Mouse (Mus musculus) naive thymus-derived CD4-positive, alpha-beta T cell, adult 2 months (primary cell): ENCODE data around the gene Hdgfl3.
A peak's percentile ranks its signal among the peaks of the same experiment; 100 is the strongest.

ENCODE experiments used
- DNase-seq: peaks from one replicate; pipeline ENCODE4 v3.0.0-alpha.2; 2011; ENCODE audit warnings: low read depth

Gene Hdgfl3

DNA sequence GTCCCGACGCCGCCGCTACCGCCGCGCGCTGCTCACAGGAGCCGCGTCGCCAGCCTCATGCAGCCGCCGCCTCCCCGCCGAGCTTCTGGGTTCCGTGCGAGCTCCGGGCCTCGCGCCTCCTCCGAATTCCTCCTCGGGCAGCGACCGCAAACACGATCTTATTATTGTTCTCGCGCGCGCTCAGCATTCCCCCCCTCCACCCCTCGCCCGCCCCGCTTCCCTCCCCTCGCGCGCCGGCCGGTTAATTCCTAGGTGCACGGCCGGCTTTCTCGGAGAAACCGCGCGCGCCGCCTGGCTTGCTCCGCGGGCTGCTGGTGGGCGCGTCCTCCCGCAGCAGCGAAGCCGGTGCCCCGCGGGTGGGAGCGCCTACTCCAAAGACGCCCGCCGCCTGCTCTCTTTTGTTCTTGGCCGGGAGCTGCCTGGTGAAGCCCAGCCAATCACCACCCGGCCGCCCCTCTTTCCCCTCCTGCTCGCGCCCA is at the start of gene Hdgfl3:
Gene Hdgfl3 (minus strand): TSS at position 207 of the 479 bp plus-strand sequence.
- DNase-seq: peak; percentile 50

DNA sequence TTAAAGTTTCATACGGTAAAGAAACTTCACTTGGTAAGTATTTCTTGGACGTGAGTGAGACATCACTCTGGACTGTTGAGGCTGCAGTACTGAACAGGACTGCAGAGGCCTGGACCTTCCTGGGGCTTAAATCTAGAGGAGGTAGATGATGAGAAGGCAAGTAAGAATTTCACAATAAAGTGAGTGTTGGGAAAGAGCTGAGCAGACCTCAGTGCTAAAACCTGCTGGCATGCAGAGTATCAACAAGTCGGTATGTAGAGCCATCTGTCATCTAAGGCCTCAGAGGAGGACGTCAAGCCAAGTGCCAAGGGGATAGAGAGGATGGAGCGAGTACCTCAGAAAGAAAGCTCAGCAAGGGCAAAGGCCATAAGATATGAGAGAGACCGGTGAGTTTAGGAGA is 49.4 kb upstream of the Hdgfl3 start:
- no peak for DNase-seq

DNA sequence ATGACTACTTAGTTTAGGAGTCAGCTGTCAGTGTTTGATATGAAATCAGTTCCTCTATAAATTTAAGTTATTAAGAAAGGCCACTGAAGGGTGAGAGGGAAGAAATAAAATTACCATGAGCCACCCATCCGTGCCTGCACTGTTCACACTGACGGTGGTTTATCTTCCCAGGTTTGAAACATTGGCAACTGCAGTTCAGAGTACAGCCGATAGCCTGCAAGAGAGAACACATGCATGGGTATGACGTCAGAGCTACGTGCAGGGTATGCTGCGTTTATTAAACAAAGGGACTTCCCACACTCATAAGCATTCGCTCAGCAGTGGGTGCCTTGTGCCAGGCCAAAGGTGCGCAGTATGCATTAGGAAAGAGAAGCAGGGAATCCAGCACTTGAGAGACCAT is 44.0 kb upstream of the Hdgfl3 start:
- no peak for DNase-seq

DNA sequence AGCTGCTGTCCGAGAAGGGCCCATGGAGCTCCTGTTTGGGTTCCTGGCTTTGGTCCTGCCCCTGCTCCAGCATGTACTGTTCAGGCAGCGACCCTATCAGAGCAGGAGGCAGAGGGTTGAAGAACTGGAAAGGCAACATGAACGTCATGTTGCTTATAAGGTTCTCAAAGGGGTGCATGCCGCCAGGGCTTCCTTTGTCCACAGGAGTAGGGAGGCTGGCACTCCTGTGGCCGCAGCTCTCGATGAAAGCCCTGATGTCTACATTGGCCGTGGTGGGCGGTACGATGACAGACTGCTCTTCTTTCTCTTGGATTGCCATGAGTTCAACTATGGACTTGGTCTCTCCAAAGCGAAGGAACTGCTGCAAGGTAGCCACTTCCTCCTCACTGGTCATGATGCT is 40.3 kb upstream of the Hdgfl3 start:
- DNase-seq: no peak

DNA sequence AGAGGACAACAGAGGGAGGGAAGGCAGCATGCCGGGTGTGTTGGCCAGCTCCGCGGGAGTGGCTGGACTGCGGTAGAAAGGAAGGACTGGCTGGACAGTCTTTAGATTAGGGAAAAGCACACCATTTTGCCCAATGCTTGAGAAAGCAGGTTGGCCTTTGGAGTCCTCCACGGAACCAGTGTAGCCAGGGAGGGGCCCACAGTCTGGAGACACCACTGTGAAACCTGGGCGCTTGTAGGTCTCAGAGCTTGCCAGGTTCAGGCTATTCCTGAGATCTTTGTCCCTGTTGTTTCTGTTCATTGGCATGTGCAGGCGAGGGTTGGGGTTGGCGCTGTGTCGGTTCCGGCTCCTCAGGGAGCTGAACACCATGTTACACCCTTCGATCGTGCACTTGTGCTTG is 39.7 kb upstream of the Hdgfl3 start:
- no peak for DNase-seq

DNA sequence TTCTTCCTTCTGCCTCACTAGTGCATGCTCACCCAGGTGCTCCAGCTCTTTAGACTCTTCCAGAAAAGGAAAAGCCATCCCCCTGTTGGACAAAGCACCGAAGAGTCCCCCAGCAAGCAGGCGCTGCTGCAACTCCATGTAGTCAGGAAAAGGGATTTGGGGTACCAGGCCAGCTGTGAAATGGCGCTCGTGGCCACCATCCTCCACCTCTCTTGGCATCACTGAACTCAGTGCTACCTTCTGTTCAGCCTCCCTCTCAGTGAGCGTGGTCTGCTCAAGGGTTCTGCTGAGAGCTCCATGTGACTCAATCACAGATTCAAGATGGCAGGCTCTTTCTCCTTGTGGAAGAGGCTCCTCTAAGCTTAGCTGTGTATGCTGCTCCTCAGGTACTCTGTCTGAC is 39.1 kb upstream of the Hdgfl3 start:
- DNase-seq: no peak

DNA sequence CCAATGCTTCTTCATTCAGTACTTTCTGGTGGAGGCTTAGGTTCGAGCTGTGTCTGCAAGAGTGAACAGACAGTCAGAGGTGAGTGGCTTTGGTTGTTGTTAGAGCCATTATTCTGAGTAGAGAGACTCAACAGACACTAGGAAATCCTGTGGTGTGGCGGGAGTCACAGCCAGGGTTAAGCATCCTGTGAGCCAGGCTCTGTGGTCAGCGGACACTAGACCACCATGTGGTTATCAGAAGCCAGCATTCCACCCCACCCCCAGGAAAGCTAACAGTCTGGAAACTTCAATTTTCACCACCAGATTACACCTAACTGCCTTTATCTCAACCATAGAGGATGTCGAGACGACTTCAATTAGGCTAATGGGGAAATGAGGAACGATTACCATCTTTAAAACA is 34.7 kb upstream of the Hdgfl3 start:
- DNase-seq: no peak

DNA sequence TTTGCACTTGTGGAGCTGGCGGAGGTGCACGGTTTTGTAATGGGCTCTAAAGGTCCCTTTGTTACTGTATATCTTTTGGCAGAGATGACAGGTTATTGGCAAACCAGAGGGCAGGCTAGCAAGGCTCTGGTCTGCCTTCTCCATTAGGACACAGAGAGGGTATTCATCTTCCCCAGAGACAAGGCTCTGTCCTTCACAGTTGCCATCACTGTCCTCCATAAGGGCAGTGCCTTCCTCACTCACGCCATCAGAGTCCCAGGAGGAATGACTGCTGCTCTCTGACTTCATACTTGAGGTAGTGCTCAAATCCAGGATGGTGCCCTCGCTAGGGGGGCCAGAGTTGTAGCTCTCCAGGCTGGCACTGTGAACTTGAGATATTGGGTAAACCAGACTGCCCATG is 34.2 kb upstream of the Hdgfl3 start:
- DNase-seq: no peak

DNA sequence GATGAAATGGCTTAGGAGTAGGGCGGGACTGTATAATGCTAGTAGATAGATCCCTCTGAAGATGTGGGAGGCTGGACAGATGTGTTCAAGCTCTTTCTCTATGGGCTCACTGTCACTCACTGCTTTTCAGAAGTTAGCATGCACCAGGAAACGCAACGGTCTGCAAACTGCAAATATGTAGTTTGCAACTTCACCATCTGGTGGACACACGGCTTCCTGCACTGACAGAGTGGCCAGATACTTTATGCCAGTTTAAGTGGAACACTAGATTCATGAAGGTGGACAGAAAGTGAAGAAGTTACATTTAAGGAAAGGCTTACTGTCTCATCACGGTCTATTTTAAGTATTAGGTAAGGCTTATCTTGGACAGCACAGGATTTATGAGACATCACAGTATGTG is 31.9 kb upstream of the Hdgfl3 start:
- no peak for DNase-seq

DNA sequence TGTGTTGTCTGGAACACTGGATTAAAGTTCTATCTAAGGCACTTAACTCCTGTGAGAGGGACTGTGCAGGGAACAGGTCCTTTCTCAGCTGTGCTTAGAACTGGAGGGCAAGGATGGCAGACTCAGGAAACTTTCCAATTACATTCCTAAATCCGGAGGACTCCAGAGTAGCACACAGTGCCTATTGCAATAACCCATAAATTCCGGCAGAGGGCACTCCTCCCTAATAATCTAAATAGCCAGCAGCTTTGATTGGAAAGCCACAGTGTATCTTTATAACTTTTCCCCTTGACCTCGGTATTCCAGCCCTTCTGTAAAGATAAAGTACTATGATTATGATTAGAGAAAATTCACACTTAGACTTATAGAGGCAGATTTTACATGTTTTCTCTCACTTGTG is 25.4 kb upstream of the Hdgfl3 start:
- DNase-seq: peak; percentile 63

DNA sequence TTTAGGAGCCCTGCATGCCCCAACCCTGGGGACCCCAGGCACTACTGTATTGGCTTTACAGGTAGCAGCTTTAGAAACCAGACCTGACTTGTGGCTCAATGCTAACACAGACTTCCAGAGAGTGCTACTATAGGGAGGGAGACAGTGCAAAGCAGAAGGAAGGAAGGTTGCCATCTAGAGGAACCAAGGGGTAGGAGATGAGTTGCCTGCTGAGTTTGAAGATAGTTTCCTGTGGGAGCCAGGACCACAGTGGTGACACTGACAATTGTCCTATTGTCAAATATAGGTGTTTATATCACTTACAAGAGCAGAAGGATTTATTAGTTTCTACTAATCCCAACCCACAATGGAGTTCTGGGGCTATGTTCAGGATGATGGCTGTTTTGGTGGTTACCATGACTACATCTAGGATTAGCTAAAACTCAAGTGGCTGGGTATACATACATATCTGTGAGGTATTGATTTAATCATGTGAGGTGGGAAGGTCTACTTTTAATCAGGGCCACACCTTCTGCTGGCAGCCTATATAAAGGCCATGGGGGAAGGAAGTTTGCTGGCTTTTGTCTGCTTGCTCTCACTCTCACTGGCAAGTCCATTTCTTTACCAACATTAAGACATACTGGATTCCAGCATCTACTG is 20.1 kb upstream of the Hdgfl3 start:
- peak; percentile 59 for DNase-seq

DNA sequence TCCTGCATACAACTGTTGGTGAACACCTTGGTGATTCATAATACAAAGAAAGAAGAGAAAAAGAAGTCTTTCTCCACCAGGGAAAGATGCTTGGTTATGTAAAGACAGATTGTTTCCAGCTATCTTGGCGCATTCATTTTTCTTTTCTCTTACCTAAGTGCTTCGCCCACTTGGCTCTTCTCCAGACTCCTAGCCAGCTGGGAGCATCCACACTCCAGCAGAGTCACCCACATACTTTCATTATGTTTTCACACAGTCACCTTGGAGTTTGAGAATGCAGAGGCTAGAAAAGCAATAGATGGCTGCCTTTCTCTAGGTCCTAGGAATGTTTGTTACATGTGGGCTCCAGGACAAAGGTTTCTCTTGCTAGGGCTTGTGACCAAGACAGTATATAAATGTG is 16.2 kb upstream of the Hdgfl3 start:
- no peak for DNase-seq

DNA sequence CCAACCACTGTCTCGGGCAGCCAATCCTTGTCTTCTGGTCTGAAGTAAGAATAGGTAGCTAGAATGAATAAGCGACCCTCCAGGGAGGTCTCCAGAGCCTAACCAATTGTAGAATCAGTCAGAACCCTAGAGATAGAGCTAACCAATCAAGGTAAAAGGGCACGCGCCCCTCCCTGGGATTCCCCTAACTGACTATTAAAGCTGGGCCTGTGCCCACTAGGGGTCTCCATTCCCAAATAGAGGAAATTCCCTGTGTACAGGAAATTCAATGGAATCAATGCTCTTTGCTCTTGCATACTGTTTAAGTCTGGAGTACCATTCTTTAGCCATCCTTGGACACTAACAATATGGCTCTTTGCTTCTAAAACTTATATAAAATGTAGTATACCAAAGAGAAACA is 11.1 kb upstream of the Hdgfl3 start:
- no peak for DNase-seq

DNA sequence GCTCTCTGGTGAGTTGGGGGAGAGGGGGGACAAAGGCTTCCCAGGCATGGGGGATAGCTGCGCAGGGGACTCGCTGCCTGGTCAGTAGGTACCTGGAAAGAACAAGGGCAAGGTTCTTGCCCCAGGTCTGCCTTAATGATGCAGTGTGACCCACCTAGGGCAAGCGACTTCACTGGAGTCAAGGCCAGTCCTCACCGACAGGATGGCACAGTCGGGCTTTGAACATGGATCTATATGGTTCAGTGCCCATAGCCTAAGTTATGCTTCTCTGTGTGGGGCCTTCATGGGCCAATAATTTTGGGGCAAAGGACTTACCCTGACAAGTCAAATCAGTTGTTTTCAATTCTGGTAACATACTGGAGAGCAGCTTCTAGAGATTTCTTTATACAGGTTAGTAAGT is 533 bp upstream of the Hdgfl3 start:
- peak; percentile 21 for DNase-seq

DNA sequence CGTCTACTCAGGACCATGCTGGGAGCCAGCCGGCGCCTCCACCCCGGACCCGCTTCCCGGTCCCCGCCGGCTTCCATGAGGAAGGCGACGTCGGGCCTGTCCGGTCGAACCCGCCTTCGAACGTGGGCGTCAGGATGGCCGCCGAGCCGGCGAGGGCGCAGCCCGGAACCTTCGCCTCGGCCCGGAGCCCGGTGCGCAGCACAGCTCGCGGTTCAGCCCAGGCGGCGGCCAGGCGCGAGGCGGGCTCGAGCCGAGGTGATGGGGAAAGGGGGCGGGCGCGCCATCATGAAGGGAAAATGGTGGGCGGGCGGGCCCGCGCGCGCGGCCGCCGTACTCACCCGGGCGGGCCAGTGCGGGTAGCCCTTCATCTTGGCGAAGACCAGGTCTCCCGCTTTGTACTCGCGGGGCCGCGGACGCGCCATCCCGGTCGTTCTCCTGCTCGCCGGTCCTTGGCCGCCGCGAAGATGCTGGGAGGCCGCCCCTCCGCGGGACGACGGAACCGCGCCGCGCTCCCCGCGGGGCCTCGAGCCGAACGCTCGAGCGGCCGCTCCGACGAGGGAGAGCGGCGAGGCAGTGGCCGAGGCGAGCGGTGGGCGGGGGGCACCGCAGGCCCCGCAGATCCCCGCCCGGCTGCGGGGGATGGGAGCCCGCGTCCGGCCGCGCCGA is 539 bp downstream of the Hdgfl3 start:
- peak; percentile 55 for DNase-seq

DNA sequence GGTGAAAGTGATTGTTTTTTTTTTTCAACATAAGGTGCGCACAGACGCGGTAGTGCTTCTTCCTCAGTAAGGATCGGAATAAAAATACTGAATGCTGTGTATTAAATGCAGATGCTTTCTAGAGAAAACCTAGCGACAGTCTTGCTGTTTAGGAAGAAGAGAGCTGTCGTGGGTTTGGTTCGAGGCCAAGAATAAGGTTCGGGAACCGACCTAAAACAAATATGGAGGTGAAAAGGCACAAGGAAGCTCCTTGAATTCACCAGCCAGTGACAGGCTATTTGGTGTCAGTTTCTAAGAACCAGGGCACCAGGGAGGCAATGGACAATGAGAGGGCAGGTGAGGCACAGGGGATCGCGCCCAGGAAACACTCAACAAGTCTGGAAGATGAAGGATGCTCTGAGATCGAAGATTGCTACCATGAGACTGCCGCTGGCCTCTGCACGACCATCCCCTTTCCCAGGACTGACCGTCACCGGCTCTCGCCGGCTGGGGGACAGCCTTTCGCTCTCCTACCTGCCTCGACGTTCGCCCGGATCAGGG is 1.1 kb downstream of the Hdgfl3 start:
- DNase-seq: peak; percentile 55

DNA sequence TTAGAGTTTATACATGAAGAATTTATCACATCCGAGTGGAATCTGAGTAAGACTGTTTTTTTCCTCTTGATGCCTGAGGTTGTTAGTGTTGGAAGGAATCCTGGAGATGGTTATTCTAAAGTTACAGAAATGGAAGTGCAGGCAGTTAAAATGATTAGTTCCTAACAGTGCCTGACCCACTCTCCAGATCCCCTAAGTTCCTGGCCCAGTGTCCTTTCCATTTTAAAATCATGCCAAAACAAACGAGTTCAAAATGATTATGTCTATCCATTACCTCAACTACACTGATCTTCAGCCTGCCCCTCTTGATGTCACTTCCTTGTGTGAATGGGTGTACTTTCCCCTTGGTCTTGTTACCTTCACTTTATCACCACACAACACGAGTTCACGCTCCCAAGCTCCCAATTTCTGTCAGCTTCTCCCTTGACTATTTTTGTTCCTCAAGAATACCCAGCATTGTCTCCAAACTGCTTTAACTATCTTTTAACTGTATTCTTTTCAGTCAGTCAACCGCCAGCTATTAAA is 1.7 kb downstream of the Hdgfl3 start:
- DNase-seq: no peak

DNA sequence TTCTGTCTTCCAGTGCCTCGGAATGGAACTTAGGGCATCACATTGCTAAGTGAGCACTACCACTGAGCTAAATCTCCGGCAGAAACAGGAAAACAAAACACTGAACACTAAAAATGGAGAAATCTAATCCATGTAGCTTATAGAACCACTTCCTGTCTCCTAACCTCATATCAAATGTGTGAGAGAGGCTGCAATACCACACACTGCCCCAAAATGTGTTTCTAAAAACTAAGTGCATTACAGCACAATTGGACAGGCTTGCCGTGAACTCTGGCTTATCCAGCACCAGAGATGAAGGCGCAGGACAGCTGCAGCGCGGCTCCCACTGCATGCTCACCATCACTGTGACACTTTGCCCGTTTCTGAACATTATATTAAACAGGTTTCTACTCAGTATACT is 5.3 kb downstream of the Hdgfl3 start:
- peak; percentile 48 for DNase-seq

DNA sequence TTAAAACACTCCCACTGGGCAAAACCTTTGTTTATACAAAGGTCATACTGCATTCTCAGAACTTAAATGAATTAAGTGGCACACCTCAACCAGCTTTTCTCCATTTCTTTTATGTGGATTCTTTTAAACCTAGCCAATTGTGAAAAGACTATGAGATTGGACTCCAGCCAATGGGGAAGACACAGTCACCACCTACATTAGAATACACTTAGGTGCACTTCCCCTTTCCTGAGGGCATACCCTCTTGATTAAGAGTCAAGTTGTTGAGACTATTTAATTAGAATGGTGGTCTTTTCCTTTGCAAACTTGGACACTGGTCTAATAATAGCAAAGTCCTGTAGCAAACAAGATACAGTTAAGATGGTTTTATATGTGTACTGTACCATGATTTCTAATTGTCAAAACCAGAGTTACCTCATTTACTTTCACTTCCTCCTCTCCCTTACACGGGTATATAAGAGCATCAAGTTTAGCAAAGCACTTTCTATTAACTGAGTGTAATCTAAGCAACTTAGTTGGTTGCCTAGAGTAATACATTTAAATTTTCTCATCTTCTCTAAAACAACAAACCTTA is 12.8 kb downstream of the Hdgfl3 start:
- DNase-seq: peak; percentile 32

DNA sequence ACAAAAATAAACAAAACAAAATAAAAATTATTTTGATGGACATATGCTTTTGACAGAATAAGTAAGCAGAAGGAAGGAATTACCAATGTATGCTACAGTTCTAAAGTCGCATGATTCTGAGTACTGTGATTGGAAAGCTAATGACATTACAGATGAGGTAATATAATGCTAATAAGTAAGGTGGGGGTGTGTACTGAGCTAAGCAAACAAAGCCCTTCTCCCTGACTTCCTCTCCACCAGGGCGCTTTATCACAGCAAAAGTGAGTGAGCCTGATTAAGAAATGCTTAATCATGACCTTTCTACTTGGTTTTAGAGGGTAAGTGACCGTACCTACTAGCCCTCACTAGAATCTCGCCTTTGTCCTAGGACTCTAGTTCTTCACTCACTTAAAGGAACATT is 14.0 kb downstream of the Hdgfl3 start:
- DNase-seq: no peak

DNA sequence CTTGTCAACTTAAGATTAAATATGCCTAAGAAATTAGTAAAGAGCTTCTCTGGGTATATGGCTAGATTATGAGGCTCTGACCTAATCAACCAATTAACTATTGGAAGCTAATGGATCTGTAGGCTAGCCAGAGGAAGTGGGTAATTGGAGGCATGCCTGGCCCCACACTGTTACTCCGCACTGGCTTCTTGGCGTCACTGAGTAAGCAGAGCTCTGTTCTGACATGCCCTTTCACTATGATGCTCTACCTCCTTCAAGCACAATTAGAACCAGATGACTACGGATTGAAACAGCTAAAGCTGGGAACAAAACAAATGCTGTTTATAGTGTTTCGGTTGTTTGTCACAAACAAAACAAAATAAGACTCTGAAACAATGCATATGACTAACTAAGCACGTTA is 16.0 kb downstream of the Hdgfl3 start:
- DNase-seq: no peak

DNA sequence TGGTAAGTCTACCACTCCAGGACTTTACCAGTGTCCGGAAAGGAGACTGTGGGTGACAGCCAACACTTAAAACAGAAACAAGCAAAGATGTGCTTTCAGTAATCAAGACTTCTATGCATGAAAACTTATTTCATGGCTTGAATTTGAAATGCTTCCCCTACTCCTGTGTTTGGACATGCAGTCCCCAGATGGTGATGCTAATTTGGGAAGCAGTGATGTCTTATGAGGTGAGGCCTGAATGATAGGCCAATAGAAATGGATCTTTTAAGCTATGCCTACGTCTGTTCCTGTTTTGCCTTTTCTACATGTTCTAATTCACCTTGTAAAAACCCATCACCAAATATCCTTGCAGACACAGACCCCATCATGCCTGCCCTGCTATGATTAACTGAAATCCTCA is 29.3 kb downstream of the Hdgfl3 start:
- no peak for DNase-seq

DNA sequence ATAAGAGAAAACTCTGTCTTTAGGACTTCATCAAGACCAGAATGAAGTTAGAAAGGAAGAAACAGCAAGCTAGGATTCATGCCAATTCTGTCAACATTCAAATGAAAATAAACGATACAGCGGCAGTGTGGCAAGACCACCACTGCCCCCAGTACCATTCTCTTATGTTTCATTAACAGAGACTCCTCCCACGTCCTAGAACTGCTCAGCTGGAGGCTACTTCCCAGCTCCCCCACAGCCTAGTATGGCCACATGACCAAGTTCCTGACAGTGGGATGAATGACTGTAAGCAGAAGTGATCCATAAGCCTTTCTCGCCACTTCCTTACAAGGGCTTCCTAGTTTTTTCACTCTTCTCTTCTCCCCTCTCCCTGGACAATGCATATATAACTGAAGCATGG is 30.2 kb downstream of the Hdgfl3 start:
- DNase-seq: no peak
